Mouse (Mus musculus) ovary, postnatal 10 days (tissue): ENCODE results near the gene Spred3.
"Not testable (repeated sequence)": the region's sequence is repeated elsewhere in the genome, so short reads cannot be mapped to it uniquely, and the experiment has no call there.

ENCODE experiments used
- DNase-seq: peaks from one replicate; pipeline ENCODE4 v3.0.0; 2022; ENCODE audit warnings: low spot score

The Spred3 gene

GRCm38 (mm10) chr7:29170066-29170754 lies at the start of gene Spred3, which contains the start of gene Ggn:
TSS of gene Spred3 (minus strand) at chr7:29170411.
TSS of gene Ggn (plus strand) at chr7:29170210.
- DNase-seq: peak; percentile 39

- DNase-seq: no peak
Measured at GRCm38 (mm10) chr7:29214846-29215245, 44.6 kb upstream of the Spred3 start.

GRCm38 (mm10) chr7:29214236-29214635 lies 44.0 kb upstream of the Spred3 start:
- no peak for DNase-seq

- DNase-seq: no peak
Measured at GRCm38 (mm10) chr7:29213675-29214082, 43.5 kb upstream of the Spred3 start, which contains the start of gene Catsperg1. TSS of gene Catsperg1 (minus strand) at chr7:29214035.

GRCm38 (mm10) chr7:29212775-29213560 lies 42.8 kb upstream of the Spred3 start:
- not testable (repeated sequence) for DNase-seq

- no peak for DNase-seq
Measured at GRCm38 (mm10) chr7:29212199-29212765, 42.1 kb upstream of the Spred3 start.

GRCm38 (mm10) chr7:29211415-29212198 lies 41.4 kb upstream of the Spred3 start:
- peak; percentile 68 for DNase-seq

- not testable (repeated sequence) for DNase-seq
Measured at GRCm38 (mm10) chr7:29211013-29211412, 40.8 kb upstream of the Spred3 start.

- no peak for DNase-seq
Measured at GRCm38 (mm10) chr7:29202577-29202976, 32.4 kb upstream of the Spred3 start.

GRCm38 (mm10) chr7:29194230-29194629 lies 24.0 kb upstream of the Spred3 start:
- not testable (repeated sequence) for DNase-seq

GRCm38 (mm10) chr7:29181323-29181722 lies 11.1 kb upstream of the Spred3 start:
- DNase-seq: not testable (repeated sequence)

GRCm38 (mm10) chr7:29180854-29181236 lies 10.6 kb upstream of the Spred3 start:
- DNase-seq: no peak

GRCm38 (mm10) chr7:29180077-29180853 lies 10.1 kb upstream of the Spred3 start, which contains the start of gene Psmd8:
TSS of gene Psmd8 (minus strand) at chr7:29180701.
- DNase-seq: peak; percentile 77

GRCm38 (mm10) chr7:29179323-29179722 lies 9.1 kb upstream of the Spred3 start:
- no peak for DNase-seq

- DNase-seq: no peak
Measured at GRCm38 (mm10) chr7:29178106-29178505, 7.9 kb upstream of the Spred3 start.

- no peak for DNase-seq
Measured at GRCm38 (mm10) chr7:29172390-29173016, 2.3 kb upstream of the Spred3 start.

- DNase-seq: no peak
Measured at GRCm38 (mm10) chr7:29171562-29172097, 1.4 kb upstream of the Spred3 start.

GRCm38 (mm10) chr7:29170755-29171561 lies 747 bp upstream of the Spred3 start:
- DNase-seq: no peak
